Mouse (Mus musculus): Measurements from ENCODE around the gene Nfix.
A peak's percentile ranks its signal among the peaks of the same experiment; 100 is the strongest.

Gene Nfix

GRCm38 (mm10) chr8:84797971-84798370 is 2.2 kb downstream of the Nfix start:
- DNase-seq (ENCODE audit: low read depth, low spot score) = no peak

GRCm38 (mm10) chr8:84797256-84797797 is 2.8 kb downstream of the Nfix start:
- DNase-seq (ENCODE audit: low read depth, low spot score) = no peak

GRCm38 (mm10) chr8:84794486-84794885 is 5.7 kb downstream of the Nfix start:
- DNase-seq (ENCODE audit: low read depth, low spot score) = no peak

DNA sequence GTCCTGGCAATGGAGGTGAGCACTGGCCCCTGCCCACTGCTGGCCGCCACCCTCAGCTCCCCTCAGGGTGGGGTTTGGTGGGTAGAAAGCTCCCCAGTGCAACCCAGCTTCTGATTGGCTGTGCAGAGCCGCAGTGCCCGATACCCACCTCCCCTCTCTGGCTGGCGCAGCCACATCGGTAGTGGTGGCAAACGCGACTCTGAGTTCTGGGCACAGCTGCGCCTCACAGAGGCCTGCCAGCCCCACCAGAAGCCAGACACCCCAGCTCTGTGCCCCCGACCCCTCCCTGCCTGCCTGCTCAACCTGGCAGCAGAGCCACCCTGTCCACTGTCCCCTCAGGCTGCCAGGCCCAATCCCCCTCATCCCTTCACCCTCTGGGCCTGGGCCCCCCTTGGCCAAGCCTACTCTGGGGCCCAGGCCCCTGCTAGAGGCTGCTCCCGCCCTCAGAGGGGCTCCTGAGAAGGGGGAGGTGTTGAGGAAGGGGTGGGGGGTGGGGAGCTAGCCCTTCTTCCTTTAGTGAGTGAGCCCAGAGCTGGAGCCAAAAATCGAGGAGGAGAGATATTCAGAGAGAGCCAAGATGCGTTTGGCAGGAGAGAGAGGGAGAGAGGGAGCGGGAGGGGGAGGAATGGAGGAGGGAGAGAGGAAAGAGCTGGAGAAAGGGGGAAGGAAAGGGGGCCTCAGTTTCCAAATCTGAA is 6.2 kb downstream of the Nfix start:
- peak; percentile 89 for DNase-seq (ENCODE audit: low read depth, low spot score)

- no peak for DNase-seq (ENCODE audit: low read depth, low spot score)
These were observed 7.0 kb downstream of the Nfix start for GRCm38 (mm10) chr8:84793134-84793533.

DNA sequence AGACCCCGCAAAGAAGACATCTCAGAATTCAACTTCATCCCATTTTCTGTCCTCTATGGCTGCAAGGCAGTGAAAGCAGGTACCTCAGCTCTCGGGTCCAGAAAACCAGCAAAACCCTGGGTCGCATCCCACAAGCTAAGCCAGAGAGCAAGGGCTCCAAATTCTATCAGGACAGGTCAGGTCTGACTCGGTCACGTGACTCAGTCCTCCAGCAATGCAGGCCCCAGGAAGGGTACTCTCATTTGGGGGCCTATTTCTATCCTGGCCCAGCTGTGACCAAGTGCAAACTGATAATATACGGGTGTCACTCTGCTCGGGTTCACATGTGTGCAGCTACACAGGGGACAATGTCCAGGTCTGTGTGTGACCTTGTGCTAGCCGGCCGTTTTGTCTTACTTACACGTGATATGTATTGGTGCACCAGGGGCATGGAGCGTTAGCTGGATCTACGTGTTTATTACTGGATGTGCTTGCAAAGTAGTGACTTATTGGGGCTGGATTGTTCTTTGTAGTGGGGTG is 7.7 kb downstream of the Nfix start:
- no peak for DNase-seq (ENCODE audit: low read depth, low spot score)

- no peak for DNase-seq (ENCODE audit: low read depth, low spot score)
These were observed 9.6 kb downstream of the Nfix start for GRCm38 (mm10) chr8:84790537-84790936.

GRCm38 (mm10) chr8:84789855-84790486 is 10.2 kb downstream of the Nfix start:
- no peak for DNase-seq (ENCODE audit: low read depth, low spot score)

DNA sequence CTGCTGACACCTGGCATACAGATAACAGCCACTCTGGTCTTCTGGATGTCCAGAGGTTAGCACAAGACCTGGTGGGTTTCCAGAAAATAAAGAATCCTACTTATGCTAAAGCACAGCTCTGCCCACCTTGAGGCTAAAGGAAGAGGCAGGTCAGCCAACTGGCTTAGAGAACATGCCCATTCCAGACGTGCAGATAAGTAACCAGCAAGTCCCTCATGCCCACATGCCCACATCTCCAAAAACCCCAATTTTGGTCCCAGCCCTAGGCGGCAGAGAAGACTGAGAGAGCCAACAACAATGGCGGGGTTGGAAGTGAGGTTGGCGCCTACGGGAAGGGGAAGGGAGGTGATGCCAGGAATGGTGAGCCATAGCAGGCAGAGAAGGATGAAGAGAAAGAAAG is 10.8 kb downstream of the Nfix start:
- no peak for DNase-seq (ENCODE audit: low read depth, low spot score)

GRCm38 (mm10) chr8:84788896-84789295 is 11.2 kb downstream of the Nfix start:
- no peak for DNase-seq (ENCODE audit: low read depth, low spot score)

DNA sequence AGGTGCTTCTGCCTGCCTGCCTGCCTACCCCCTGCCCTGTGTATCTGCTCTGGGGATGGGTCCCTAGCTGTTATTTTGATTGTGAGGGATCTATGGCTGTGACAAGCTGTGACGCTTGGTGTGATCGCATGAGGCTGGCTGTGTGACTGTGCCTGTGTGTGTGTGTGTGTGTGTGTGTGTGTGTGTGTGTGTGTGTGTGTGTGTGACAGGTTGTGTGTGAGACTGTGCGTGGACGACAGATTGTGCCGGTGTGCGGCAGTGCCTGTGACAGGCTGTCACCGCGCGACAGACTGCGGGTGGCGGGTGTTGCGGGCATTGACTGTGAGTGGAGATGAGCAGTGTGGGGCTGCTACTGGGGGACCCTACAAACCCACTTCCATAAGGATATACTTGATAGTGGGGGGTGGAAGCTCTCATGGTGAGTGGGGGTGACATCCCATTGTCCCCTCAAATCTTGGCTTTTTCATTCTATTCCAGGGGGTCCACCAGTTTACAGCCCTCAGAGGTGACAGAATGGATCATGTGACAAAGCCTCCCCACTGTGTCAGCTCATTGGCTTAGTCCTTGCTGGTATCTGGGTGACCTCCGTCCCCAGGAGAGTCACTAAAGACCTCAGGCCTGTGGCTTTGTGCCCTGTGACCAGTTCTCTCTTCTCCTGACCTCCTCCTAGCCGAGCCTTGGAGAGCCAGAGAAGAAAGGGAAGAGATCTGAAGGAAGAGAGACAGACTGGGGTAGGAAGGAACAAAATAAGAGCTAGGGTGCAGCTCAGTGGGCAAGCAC is 12.4 kb downstream of the Nfix start:
- no peak for DNase-seq (ENCODE audit: low read depth, low spot score)

- no peak for DNase-seq (ENCODE audit: low read depth, low spot score)
These were observed 13.2 kb downstream of the Nfix start for GRCm38 (mm10) chr8:84786801-84787467.

- no peak for DNase-seq (ENCODE audit: low read depth, low spot score)
These were observed 14.1 kb downstream of the Nfix start for GRCm38 (mm10) chr8:84785756-84786677.

GRCm38 (mm10) chr8:84785506-84785755 is 14.7 kb downstream of the Nfix start:
- DNase-seq (ENCODE audit: low read depth, low spot score) = no peak

DNA sequence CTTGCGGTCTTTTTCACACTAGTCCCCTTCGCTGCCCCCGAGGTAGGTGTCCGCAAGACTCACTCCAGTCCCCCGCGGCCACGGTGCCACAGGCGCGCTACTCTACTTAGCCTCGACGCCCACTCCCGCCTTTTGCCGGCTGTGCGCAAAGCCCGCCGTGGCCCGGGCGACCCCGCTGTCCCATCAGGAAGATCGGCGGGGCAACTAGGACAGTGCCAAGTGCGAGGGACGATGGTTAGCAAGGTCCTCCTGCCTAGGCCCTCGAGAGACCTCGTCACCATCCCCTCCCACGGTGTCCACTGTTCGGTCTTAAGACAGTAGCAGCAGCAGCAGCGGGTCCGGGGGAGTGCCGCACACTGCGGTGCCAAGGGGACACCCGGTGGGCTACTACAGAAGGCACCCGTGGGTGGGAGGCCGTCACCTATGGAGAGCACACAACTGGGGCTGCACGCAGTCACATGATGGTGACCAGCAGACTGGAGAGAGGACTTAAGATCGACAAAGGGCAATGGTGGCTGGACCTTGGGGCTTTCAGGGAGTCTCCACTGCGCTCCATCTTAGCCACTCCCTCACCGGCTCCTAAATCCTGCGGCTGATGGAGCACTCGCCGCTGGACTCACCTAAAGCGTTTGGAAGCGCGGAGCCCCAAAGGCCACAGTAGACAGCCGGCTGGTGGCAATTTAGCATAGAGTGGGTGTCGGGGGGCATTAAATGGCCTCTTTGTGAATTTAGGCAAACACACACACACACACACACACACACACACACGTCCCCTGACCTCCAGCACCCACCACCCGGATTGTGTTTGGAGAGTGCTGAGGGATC is 15.3 kb downstream of the Nfix start:
- DNase-seq (ENCODE audit: low read depth, low spot score) = no peak

DNA sequence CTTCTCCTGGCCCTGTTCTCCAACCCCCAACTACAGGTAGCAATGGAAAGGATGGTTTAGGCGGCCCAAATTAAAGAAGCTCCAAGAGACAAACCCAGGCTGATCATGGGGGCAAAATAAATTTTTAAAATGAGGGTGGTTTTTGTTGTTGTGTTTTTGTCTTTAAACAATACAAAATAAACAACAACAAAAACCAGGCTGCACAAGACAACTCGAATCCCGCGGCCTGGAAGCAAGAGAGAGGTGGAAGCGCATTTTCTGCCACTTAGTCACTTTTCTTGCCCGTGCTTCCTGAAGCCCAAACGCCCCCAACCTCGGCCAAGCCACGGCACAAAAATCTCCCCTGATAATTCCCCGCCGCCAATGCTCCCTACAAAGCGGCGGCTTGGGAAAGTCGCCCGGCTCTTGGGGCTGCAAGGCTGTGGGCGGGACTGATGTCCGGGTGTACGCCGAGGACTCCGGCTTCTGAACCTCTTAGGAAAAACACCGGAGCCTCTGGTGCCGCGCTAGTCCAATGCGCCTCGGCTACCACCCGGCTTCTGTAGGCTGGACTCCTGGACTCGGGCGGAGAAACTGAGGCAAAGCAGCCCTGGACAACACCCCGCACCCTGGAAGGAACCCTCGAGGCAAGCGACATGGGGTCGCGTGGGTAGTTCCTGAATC is 16.1 kb downstream of the Nfix start:
- DNase-seq (ENCODE audit: low read depth, low spot score) = no peak

- no peak for DNase-seq (ENCODE audit: low read depth, low spot score)
These were observed 16.8 kb downstream of the Nfix start for GRCm38 (mm10) chr8:84783198-84783918.

DNA sequence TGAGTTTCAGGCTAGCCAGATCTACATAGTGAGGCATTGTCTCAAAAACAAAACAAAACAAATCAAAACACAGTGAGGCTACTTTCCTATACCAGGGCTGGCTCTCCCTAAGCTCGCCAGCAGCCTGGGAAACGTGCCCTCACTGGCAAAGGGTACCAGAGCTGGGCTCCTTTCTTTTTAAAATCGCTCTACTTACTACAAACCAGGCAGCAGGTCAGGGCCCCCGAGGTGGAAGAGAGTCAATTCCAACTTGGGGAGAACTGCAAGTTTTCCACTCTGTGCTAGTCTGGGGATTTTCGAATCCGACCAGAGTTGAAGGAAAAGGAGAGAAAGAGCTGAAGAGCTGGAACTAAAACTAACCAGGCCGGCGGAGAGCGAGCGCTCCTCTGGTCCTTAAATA is 17.5 kb downstream of the Nfix start:
- no peak for DNase-seq (ENCODE audit: low read depth, low spot score)

Data from brain, embryonic 18.5 days (tissue).